Mouse (Mus musculus) MEL (cell line): ENCODE measurements around the gene Car6. TPM values are rescaled to one million over a fixed set of nuclear protein-coding genes. Genes with fewer than 3 reads are reported as not detected.

Source experiments
- DNase-seq: peaks from one replicate; pipeline ENCODE4 v3.0.0; 2011; ENCODE audit warnings: low read depth, low spot score
- H3K27ac ChIP-seq: 2 replicates; pipeline ENCODE4 v1.5.1; 2012; ENCODE audit warnings: low read depth, mild to moderate bottlenecking, control low read depth, low read length, moderate library complexity; ENCODE audit not compliant: control insufficient read depth
- H3K27me3 ChIP-seq, 2 experiments: fragments of 150-350 bp in 1 of 2; sonication (generic) in 1 of 2; 2 replicates each; pipeline ENCODE4 v1.6.1; 2012; ENCODE audit warnings: low read length in 2 of 2, mild to moderate bottlenecking in 2 of 2, improper control_type of control experiment in 1 of 2, moderate library complexity in 1 of 2; ENCODE audit not compliant: insufficient read depth in 2 of 2, control insufficient read depth in 1 of 2
- H3K36me3 ChIP-seq, 2 experiments: 2 replicates each; pipeline ENCODE4 v1.6.1; 2012 to 2014; ENCODE audit warnings: low read length in 2 of 2, improper control_type of control experiment in 1 of 2, inconsistent platforms in 1 of 2, mild to moderate bottlenecking in 1 of 2; ENCODE audit not compliant: insufficient read depth in 2 of 2, control insufficient read depth in 1 of 2
- H3K4me1 ChIP-seq, 2 experiments: fragments of 150-350 bp in 1 of 2; sonication (generic) in 1 of 2; 2 replicates each; pipeline ENCODE4 v1.6.1; 2012; ENCODE audit warnings: low read length in 2 of 2, improper control_type of control experiment in 1 of 2, mild to moderate bottlenecking in 1 of 2; ENCODE audit not compliant: insufficient read depth in 2 of 2, control insufficient read depth in 1 of 2
- H3K4me3 ChIP-seq, 2 experiments: fragments of 150-350 bp in 1 of 2; sonication (generic) in 1 of 2; 2 replicates each; pipeline ENCODE4 v1.5.1; 2012; ENCODE audit warnings: low read depth in 2 of 2, low read length in 2 of 2, mild to moderate bottlenecking in 2 of 2, moderate library complexity in 2 of 2, control low read depth in 1 of 2, improper control_type of control experiment in 1 of 2; ENCODE audit not compliant: control insufficient read depth in 1 of 2, insufficient read depth in 1 of 2
- H3K79me2 ChIP-seq: 2 replicates; pipeline ENCODE4 v1.6.1; 2012; ENCODE audit warnings: mild to moderate bottlenecking, low read length, moderate library complexity; ENCODE audit not compliant: control insufficient read depth, poor library complexity, insufficient read depth
- H3K9ac ChIP-seq: 2 replicates; pipeline ENCODE4 v1.6.1; 2012; ENCODE audit warnings: low read depth, mild to moderate bottlenecking, control low read depth, low read length, moderate library complexity; ENCODE audit not compliant: control insufficient read depth, poor library complexity, severe bottlenecking
- H3K9me3 ChIP-seq: fragments of 150-350 bp; sonication (generic); replicated peaks from 2 replicates; pipeline ENCODE4 v1.6.1; 2012; ENCODE audit warnings: mild to moderate bottlenecking, low read length, improper control_type of control experiment, moderate library complexity; ENCODE audit not compliant: insufficient read depth
- BHLHE40 ChIP-seq: IDR thresholded peaks from 2 replicates; pipeline ENCODE4 v1.6.1; 2012; ENCODE audit warnings: low read depth, mild to moderate bottlenecking, inconsistent platforms, low read length, improper control_type of control experiment, borderline replicate concordance
- CHD2 ChIP-seq: IDR thresholded peaks from 2 replicates; pipeline ENCODE4 v1.6.1; 2011; ENCODE audit warnings: low read length, improper control_type of control experiment
- CTCF ChIP-seq, 3 experiments: IDR thresholded peaks in 2 of 3; conservative IDR thresholded peaks in 1 of 3; 2 replicates each; pipeline ENCODE4 v1.5.1; 2011 to 2012; ENCODE audit warnings: low read length in 3 of 3, low read depth in 2 of 3, mild to moderate bottlenecking in 2 of 3, improper control_type of control experiment in 1 of 3, inconsistent platforms in 1 of 3, mixed read lengths in 1 of 3, moderate library complexity in 1 of 3; ENCODE audit not compliant: control insufficient read depth in 1 of 3, insufficient read depth in 1 of 3, poor library complexity in 1 of 3, severe bottlenecking in 1 of 3
- E2F4 ChIP-seq: IDR thresholded peaks from 2 replicates; pipeline ENCODE4 v1.6.1; 2011; ENCODE audit warnings: low read depth, low read length, improper control_type of control experiment, borderline replicate concordance
- EP300 ChIP-seq, 2 experiments: IDR thresholded peaks; 2 replicates each; pipeline ENCODE4 v1.6.1; 2011; ENCODE audit warnings: improper control_type of control experiment in 2 of 2, low read length in 2 of 2, low read depth in 1 of 2, mild to moderate bottlenecking in 1 of 2
- ETS1 ChIP-seq: IDR thresholded peaks from 2 replicates; pipeline ENCODE4 v1.6.1; 2012; ENCODE audit warnings: low read depth, mild to moderate bottlenecking, inconsistent platforms, low read length, improper control_type of control experiment, moderate library complexity
- MAFK ChIP-seq: IDR thresholded peaks from 2 replicates; pipeline ENCODE4 v1.6.1; 2011; ENCODE audit warnings: low read depth, mild to moderate bottlenecking, low read length, improper control_type of control experiment, borderline replicate concordance
- MAZ ChIP-seq: IDR thresholded peaks from 2 replicates; pipeline ENCODE4 v1.6.1; 2012; ENCODE audit warnings: low read depth, mild to moderate bottlenecking, inconsistent platforms, low read length, improper control_type of control experiment
- POLR2AphosphoS2 ChIP-seq: IDR thresholded peaks from 2 replicates; pipeline ENCODE4 v1.6.1; 2011; ENCODE audit warnings: low read length, improper control_type of control experiment
- ZKSCAN1 ChIP-seq: IDR thresholded peaks from 2 replicates; pipeline ENCODE4 v1.6.1; 2012; ENCODE audit warnings: low read depth, mild to moderate bottlenecking, inconsistent platforms, low read length, improper control_type of control experiment, moderate library complexity
- ZNF384 ChIP-seq: IDR thresholded peaks from 2 replicates; pipeline ENCODE4 v1.6.1; 2012; ENCODE audit warnings: low read depth, mild to moderate bottlenecking, inconsistent platforms, low read length, improper control_type of control experiment
- polyA plus RNA-seq, 2 experiments: library from polyadenylated mRNA; stranded (reverse) in 1 of 2; unstranded in 1 of 2; fragments of >175 nt in 1 of 2; fragments of >200 nt in 1 of 2; gene quantifications; 2 replicates each; pipeline versions ENCODE4 v1.2.1 to v1.2.4; 2012; ENCODE audit warnings: low replicate concordance in 2 of 2, low read depth in 1 of 2; ENCODE audit not compliant: insufficient read length in 2 of 2, insufficient read depth in 1 of 2, missing spikeins in 1 of 2
- total RNA-seq: library from RNA; depleted of rRNA; stranded (reverse); fragments of 300-350 nt; gene quantifications from 2 replicates; pipeline ENCODE4 v1.2.3, GENCODE M21; 2012

Gene Car6
- total and polyA plus RNA-seq, 3 experiments, result 0.19 TPM; not detected in 2

DNA sequence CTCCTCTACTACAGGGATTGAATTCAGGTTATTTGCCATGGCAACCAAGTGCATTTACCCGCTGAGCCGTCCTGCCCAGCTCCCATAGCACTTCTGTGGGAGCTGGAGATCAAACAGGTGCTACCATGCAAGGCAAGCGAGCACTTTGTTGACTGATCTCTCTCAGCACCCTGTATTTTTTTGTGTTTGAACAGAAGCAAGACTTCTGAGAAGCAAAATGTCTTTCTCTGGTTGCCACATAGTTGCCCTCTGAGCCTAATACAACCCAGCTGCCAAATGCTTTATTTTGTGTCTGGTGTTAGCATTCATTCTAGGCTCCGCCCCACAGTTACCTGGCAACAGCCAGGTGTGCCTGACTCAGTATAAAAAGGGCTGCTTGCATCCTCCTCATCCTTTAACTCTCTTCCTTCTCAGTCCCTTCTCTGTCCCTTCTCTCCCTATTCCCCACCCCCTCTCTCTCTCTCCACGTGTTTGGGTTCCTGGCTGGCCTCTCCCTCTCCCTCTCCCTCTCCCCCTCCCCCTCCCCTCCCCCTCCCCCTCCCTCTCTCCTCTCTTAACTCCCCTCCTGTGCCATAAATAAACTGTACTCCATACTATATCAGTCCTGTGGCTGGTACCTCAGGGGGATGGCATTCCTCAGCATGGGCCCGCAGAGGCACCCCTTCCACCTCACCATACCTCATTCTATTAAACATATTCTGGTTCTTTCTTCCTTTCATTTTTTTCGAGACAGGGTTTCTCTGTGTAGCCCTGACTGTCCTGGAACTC lies 27.6 kb upstream of the Car6 start:
- no peaks in the 10 kb centered on the region for H3K9me3 ChIP-seq
- no peak for DNase-seq
- peaks cover 0 to 5% of the 10 kb centered on the region in 2 experiments; a peak in 1 of 4 replicates for H3K4me1 ChIP-seq
- H3K27ac ChIP-seq, result no peak overlapping the region
- H3K36me3 ChIP-seq, result peaks cover 0 to 2% of the 10 kb centered on the region in 2 experiments; a peak in 2 of 4 replicates
- no peaks in the 10 kb centered on the region for H3K27me3 ChIP-seq
- no peak for TF ChIP-seq MAZ
- TF ChIP-seq POLR2AphosphoS2, result no peak
- no peak for TF ChIP-seq CHD2
- no peak for TF ChIP-seq BHLHE40
- no peak overlapping the region for H3K4me3 ChIP-seq
- no peak overlapping the region for H3K9ac ChIP-seq
- H3K79me2 ChIP-seq, result no peaks in the 10 kb centered on the region

GRCm38 (mm10) chr4:150226818-150227688 lies 25.9 kb upstream of the Car6 start:
- H3K27ac ChIP-seq, result no peak overlapping the region
- peaks cover 0 to 2% of the 10 kb centered on the region in 2 experiments; a peak in 2 of 4 replicates for H3K36me3 ChIP-seq
- DNase-seq, result no peak
- H3K4me1 ChIP-seq, result peaks cover 0 to 5% of the 10 kb centered on the region in 2 experiments; a peak in 1 of 4 replicates
- TF ChIP-seq EP300 (IDR thresholded peaks at IDR 0.05; ENCODE audit: low read depth in 1 of 2, low read length in 2 of 2) (0 out of 4 replicates have a peak, but pooled peaks of 1 of the 2 experiments have one; percentile 13), MAZ (no peak), ZKSCAN1 (0 out of 2 replicates have a peak, but pooled peaks have one; percentile 16), ZNF384 (peak; percentile 94), ETS1 (peak; percentile 29; the same call in 1 of the 2 replicates)
- no peaks in the 10 kb centered on the region for H3K9me3 ChIP-seq
- H3K27me3 ChIP-seq, result no peaks in the 10 kb centered on the region
- no peak overlapping the region for H3K9ac ChIP-seq
- no peak overlapping the region for H3K4me3 ChIP-seq
- no peaks in the 10 kb centered on the region for H3K79me2 ChIP-seq

DNA sequence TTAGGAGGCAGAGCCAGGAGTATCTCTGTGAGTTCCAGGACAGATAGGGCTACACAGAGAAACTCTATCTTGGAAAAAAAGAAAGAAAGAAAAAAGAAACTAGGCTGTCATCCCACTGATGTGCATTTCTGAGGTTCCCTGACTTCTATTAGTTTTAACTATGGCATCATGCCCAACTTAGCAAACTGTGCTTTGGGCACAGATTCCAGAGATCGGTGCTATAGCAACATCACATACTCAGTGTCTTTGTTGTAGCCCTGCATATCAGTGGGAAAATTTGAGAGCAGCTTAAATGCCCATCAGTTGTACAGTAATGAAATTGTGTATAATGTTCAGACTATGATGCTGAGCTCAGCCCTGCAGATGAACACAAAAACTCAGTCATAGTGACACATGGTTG lies 24.6 kb upstream of the Car6 start:
- no peak overlapping the region for H3K4me3 ChIP-seq
- H3K27ac ChIP-seq, result no peak overlapping the region
- H3K79me2 ChIP-seq, result no peaks in the 10 kb centered on the region
- H3K4me1 ChIP-seq, result peaks cover 0 to 5% of the 10 kb centered on the region in 2 experiments; a peak in 1 of 4 replicates
- TF ChIP-seq CTCF (IDR thresholded peaks at IDR 0.05 in 2 of 3, conservative IDR thresholded peaks at IDR 0.05 in 1 of 3; ENCODE audit: control insufficient read depth in 1 of 3, insufficient read depth in 1 of 3, low read depth in 2 of 3, low read length in 3 of 3, poor library complexity in 1 of 3, severe bottlenecking in 1 of 3), result no peak
- no peak for TF ChIP-seq ZKSCAN1
- TF ChIP-seq MAFK, result no peak
- TF ChIP-seq E2F4, result no peak
- TF ChIP-seq, all 39 proteins: peak for 0
- Histone ChIP-seq H3K9ac (no peak overlapping the region), H3K27me3 (no peaks in the 10 kb centered on the region), H3K9me3 (no peaks in the 10 kb centered on the region), H3K36me3 (peaks cover 0 to 2% of the 10 kb centered on the region in 2 experiments; a peak in 2 of 4 replicates)
- DNase-seq, result no peak
